Mouse (Mus musculus): ENCODE measurements around the gene Gm20716.

Gm20716 gene

DNA sequence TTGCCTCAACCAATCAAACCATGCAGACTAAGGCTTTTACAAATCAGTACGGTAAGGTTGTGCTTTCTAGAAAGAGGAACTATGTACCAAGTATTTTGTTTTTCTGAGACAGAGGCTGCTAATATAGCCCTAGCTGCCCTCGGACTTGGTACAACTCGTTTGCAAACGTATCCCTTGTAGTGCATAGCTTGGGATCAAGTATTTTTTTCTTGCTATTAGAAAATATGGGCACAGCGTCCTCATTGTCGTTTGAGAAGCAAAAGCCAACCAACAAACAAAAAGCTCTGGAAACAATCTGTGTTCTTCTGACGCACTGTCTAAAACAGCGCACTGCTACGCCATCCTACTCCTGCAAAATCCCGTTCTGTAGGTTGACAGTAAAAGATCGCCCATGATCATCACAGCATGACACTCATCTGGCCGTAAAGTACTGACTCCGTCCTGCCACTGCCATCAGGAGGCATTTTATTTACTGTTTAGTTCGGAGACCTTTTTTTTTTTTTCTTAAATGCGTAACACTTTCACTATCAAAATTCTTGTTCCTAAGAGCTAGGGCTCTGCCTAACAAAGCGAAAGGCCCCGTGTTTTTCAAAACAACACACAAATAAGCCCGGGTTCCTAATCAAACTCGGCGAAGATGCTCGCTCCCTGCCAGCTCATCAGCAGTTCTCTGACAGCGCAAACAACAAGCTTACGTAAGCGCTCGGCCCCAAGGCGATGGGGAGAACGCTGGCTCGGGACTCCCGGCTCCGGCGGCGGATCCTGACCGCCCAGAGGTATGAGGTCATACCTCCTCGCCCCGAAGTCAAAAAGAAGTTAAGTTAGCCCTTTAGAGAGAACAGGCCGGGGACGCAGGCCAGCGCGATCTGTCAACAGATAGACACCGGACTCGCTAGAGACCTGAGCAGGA lies 793 bp downstream of the Gm20716 start:
- DNase-seq (ENCODE audit: extremely low spot score, low spot score): no peak

DNA sequence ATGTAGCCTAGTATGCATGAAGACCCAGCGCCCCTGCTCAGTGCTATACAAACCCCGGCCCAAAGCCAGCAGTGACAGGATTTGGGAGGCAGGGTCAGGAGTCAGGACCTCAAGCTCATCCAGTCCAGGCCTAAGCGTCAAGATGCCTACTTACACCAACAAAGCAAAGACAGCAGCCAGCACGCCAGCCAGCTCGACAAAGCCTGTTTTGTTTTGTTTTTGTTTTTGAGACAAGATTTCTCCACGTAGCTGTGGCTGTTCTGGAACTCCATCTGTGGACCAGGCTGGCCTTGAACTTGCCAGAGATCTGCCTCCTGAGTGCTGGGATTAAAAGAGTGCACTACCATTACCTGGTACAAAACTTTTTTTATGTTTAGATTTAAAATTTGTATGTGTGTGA lies 6.8 kb downstream of the Gm20716 start:
- DNase-seq (ENCODE audit: extremely low spot score, low spot score): no peak

DNA sequence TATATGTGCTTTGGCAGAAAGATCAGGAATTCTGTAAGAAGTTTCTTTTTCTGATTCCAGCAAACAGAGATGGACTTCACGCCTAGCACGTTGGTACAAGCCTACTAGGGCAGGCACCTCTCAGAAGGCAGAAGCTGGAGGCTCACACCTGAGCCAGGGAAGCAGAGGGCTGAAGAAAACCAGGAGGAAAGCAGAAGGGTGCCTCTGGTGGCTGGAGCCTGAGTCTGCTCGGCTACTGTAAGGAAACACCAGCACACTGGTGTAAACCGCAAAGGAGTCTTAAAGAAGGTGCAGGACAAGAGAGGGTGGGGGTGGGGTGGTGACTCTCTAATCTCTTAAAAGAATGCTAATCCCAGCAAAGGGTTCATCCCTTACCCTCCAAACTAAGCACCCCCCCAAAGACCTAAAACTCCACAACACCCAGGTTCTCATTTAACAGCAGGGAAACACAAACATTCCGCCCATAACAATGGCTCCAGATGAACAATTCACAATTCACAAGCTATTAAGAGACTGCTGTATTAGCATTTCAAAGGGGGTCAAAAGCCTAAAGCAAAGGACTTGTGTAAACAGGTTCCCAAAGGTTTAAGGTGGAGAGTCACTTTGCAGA lies 16.3 kb downstream of the Gm20716 start:
- DNase-seq (ENCODE audit: extremely low spot score, low spot score): no peak

DNA sequence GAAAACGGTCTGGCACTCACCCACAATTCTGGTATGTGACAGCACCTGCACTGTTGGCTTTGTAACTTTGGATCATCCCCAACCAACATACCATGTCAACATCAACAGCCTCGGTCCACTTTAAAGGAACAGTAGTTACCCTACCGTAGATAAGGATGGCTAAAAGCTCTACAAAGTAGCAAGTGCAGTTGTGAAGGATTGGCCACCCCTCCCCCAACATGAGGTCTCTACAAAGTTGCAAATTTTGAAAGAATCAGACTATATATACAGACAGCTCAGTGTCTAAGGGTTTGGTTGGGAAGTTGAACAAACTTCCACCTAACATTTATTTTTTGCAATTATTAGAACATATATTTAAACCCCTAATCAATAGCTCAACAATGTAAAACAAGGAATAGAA lies 22.3 kb downstream of the Gm20716 start:
- no peak for DNase-seq (ENCODE audit: extremely low spot score, low spot score)

DNA sequence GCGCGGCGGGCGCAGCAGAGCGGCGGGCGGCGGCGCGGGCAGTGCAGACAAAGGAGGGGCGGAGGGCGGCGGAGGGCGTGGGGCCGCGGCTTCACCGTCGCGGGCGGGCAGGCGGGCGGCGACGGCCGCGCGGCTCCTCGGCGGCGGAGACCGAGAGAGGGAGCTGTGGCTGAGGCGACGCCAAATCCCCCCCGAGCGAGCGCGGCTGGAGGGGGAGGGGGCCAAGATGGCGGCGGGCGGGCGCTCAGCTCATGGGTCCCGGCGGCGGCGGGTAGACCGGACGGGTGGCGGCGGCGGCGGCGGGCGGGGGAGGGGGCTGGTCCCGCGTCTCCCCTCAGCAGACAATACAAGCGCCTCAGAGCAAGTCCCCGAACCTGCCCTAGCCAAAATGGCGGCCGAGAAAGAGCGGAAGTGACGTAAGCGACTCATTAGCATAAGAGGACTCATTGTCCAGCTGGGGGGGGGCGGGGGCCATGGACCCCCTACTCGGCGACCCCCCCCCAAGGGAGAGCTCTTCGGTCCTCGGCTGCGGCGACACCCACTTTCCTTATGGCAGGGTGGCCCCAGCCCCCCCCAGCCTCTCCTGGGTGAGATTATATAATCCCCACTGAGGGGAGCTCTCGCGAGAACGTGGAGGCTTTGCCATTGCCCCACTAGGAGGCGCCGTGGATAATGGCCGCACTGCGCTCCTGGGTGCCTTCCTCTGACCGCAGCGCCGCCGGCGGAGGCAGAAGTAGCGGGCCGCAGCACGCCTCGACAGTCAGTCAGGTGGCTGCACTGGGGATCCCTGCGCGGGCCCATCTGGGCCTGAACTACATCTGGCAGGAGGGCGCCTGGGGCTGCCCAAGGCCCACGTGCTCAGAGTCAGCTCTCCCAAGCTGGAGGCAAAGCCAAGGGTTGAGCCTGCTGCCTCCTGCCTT lies 23.2 kb downstream of the Gm20716 start, which contains the start of gene Adnp:
Gene Adnp (minus strand): TSS at position 388 of the 920 bp plus-strand sequence.
- DNase-seq (ENCODE audit: extremely low spot score, low spot score): peak; percentile 98

DNA sequence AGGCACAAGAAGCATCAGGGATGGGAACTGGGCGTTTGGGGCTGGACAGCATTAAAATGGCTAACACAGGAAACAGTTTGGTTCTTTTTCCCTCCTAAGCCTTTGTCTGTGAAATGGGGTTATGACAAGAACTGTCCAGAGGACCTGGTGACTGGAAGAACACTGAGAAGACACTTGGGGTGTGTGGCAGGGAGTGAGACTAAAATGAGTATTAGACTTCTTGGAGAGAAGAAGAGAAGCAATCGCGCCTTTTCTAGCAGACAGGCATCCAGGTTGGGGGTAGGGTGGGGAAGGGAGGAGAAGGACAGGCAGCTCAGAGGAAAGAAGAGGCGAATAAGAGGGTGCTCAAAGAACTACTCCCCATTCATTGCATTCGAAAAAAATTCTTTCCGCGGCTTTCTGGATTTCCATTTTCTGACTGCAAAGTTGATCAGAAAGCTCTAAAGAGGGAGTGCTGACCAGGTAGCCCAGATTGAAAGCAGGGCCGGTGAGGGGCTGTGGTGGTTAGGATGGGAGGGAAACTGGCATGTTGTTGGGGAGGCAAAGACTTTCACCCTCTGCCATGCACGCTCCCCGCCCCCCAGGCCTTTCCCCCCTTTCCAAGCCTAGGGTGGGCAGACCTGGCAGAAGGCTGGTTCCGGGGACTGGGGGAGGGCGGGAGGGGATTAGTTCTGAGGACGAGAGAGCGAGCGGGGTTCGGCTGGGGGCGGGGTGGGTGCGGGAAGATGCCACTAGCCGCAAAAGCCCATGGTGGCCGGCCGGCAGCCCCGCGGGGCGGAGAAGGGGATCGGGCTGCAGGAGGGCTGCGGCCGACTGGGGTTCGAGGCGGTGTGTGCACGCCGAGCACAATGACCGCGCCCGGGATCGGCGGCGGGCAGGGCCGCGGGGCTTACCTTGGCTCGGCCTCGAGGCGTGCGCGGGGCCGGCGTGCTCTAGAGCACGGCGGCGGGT lies 24.2 kb downstream of the Gm20716 start:
- DNase-seq (ENCODE audit: extremely low spot score, low spot score): peak; percentile 54

DNA sequence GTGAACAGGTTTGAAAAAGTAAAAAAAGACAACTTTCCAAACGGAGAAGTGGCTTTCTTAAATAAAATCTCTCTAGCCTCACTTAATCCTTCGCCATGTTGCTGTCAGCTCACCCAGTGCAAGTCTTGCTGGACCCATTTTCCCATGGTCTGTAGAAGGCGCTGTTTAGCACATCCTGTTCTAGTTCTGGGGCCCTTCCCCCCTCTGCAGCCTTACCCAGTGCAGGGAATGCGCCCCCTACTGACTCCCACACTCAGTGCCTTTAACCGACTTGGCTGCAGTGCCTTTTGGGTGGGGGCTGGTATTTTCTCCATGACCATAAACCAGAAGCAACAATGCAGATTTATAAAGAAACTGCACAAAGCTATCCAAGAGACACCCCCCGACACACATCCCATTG lies 24.9 kb downstream of the Gm20716 start:
- peak; percentile 83 for DNase-seq (ENCODE audit: extremely low spot score, low spot score)

DNA sequence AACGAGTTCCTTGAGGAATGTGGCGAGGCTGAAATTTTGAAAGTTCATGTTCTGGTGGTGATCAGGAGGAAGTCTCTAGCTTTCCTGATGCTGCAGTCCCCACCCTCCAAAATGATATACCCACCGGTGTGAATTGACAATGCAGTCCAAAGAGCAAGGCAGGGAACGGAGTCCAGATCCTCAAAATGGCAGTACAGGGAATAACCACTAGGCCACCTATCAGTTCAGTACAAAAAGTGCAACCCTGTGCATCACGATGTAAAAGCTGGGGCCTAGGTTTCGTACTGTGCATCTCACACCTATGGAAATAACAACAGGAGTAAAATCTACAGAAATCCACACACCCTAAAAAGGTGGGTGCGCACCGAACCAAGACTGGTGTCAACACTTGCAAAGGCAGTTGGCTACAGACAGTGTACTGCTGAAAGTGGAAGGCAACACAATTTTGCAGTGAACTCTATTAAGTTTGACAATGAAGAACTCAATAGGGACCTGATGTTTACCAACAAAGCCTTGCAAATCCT lies 25.6 kb downstream of the Gm20716 start:
- DNase-seq (ENCODE audit: extremely low spot score, low spot score): no peak

DNA sequence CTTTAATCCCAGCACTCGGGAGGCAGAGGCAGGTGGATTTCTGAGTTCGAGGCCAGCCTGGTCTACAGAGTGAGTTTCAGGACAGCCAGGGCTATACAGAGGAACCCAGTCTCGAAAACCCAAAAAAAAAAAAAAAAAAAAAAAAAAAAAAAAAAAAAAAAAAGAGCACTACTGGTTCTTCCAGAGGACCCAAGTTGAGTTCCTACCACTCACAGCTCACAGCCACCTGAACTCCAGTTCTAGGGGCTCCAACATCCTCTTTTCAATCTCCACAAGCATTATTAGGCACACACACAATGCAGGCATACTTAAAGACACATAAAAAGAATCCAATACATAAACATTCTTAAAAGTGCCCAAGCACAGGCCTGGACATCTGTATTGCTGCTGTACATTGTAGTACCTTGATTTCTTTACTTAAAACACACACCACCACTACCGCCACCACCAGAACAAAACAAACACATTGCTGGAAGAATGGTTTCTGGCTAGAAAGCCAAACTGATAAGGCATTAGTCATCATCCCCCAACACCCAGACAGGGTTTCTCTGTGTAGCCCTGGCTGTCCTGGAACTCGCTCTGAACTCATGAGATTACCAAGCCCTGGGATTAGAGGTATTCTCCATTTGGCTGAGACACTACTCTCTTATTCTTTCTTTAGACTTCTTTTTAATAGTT lies 30.0 kb downstream of the Gm20716 start:
- DNase-seq (ENCODE audit: extremely low spot score, low spot score): no peak

DNA sequence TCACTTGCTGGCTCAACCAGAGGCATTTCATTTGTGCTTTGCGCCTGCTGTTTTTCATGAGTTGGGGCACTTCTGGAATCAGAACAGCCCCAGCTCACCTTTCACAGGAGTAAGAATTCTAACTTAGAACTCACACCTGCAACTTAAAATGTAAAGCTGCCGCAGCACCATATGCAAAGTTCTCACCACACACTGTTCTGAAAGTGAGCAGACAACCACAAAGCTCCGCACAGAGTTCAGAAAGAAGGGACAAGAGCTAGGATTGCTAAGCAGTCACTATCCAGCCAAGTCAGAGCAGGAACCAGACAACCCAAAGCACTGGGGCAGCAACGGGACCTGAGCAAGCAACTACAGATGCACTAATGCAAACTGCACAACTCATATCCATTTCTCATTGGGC lies 30.7 kb downstream of the Gm20716 start:
- no peak for DNase-seq (ENCODE audit: extremely low spot score, low spot score)

DNA sequence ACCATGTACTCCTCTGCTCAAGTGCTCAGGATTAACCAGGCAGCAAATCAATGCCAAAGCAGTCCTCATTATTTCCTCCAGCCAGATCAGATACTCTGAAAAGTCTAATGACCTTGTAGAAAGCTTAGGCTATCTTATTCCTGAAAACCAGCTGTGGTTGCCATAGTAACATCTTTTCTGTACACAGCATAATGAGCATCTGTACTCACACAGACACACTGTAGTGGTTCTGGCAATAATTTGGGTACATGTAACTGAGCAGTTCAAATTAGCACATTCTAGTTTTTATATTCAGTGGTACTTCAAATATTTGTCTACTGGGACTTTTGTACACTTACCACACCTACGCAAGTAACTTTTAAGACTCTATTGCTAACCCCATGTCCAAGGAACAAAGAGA lies 31.7 kb downstream of the Gm20716 start:
- DNase-seq (ENCODE audit: extremely low spot score, low spot score): no peak

DNA sequence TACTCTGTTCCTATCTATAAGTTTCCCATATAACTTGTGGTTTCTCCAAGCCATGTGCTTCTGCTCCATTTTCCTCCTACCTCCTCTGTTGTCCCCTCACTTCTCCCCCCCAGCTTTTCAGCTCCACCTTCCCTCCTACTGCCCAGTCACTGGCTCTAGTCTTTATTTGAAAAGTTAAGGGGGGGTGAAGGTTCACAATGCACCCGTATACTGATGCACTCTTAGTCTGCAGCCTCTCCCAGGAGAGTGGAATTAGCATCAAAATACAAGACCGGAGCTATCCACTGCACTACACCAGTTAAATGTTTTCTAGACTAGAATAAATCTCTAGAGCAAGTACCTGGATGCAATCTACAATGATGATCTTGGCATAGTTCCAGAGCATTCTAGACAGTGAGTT lies 34.4 kb downstream of the Gm20716 start:
- DNase-seq (ENCODE audit: extremely low spot score, low spot score): no peak

DNA sequence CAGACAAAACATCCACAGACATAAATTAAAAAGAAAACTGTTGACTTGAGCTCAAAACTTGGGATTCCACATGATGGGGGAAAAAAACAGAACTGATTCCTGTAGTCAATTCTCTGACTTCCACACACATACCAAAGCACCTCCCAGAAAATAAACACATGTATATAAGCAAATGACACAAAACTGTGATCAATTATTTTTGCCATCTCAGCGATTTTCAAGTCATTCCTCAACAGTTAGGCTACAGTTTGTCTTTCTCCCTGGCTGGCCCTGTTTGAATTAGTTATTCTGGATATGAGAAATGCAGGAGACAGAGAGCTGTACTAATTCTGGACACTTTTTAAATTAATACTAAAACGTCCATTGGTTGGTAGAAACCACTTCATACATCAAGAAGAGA lies 36.5 kb downstream of the Gm20716 start:
- no peak for DNase-seq (ENCODE audit: extremely low spot score, low spot score)

DNA sequence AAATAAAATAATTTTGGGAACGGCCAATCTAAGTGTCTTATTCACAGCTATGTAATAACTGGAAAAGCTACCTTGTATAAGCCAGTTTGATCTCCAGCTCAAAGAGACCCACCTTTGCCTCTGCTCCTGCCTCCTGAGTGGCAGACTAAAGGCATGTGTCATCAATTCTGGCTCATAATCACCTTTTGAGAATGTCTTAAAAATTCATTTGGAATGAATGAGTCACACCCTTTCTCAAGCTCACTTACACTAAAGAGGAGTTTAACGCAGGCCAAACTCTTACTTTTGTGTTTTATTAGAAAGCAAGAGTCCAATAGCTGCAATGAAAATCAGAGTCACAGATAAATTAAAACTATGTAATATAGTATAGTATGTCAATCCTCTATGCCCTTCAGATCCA lies 38.3 kb downstream of the Gm20716 start:
- no peak for DNase-seq (ENCODE audit: extremely low spot score, low spot score)

DNA sequence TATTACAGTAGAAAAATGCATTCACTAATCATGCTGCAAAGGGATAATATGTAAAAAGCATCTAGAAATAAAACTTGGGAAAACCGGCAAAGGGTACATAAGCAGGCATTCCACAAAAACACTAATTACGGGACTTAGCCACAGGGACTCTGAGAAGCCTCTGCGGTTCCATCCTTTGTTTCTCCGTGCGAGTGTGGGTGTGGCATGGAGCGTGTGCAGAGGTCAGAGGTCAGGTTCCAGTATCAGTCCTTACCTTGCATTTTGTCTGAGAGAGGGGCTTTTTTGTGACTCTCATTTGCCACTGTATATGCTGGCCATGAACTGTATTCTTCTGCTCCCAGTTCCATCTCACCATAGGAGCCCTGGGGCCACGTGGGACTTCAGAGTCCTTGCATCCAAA lies 54.2 kb downstream of the Gm20716 start:
- no peak for DNase-seq (ENCODE audit: extremely low spot score, low spot score)

DNA sequence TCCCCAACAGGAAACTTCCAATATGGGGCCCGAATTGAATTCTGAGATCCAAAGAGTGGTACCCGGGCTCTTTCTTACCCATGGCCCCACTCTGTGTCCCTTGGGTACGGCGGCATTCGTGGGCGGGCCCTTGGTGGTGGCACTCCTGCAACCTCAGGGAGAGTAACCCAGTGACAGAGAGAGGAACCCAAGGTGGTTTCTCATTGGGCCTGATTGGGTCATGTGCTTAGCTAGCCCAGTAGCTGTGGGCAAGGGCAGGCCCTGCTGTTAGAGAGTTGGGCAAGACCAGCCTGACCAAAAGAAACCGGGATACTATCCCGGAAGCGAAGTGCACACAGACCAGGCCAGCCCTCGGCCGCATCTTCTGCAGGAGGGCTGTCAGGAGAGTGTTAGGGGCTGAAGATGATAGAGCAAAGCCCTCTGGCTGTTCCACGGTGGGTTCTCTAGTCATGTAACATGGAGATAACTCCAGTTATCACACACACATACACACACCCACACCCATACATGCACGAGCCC lies 59.9 kb downstream of the Gm20716 start:
- DNase-seq (ENCODE audit: extremely low spot score, low spot score): no peak

DNA sequence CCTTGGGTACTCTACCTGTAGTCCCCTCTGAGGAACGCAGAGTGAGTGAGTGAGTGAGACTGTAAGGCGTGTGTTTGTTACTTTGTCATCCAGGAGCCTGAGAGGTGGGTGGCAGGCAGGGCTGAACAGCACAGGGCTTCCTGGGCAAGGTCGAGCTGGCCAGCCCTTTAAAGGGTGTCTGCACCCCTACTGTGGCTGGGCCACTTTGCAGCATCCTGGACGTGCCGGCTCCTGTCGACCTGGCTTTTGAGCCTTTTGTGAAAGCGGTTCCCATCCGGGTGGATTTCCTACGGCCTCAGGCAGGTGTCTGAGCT lies 60.4 kb downstream of the Gm20716 start:
- no peak for DNase-seq (ENCODE audit: extremely low spot score, low spot score)

DNA sequence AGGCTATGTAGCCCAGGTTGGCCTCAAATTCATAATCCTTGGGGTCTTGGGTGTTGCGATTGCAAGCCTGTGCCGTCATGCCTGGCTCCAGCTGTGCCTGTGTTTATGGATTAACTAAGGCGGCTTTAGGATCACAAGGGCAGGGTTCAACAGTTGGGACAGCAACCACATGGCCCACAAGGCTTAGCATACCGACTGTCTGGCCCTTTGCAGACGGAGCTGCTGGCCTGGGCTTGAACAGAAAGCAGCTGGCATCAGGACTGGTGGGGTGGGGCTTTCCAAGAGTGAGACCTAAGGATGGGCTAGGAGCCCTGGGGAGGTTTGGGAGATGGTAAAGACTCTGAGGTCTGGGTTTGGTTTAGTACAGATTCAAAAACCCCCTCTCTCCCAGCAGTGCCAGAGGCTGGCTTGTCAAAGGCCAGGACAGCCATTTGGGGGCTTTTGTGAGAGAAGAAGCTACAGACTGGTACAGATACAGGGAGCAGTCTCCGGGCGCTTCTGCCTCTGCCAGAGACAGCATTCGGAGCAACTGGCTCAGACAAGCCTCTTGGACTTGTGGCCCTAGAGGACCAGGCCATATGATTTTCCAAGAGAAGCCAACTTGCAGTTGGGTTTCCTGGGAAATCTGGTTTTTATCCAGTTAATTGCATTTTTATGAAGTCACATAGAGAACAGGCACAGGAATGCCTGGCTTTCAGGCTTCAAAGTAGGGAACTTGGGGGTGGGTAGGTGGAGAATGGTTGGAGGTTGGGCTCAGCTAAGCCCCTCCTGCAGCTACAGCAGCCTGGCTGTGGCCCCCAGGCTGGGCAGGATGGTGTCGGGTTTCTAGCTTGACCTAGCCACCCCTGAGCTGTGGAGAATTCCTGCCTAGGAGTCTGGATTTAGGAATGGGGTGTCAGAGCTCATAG lies 61.0 kb downstream of the Gm20716 start:
- peak; percentile 72 for DNase-seq (ENCODE audit: extremely low spot score, low spot score)

DNA sequence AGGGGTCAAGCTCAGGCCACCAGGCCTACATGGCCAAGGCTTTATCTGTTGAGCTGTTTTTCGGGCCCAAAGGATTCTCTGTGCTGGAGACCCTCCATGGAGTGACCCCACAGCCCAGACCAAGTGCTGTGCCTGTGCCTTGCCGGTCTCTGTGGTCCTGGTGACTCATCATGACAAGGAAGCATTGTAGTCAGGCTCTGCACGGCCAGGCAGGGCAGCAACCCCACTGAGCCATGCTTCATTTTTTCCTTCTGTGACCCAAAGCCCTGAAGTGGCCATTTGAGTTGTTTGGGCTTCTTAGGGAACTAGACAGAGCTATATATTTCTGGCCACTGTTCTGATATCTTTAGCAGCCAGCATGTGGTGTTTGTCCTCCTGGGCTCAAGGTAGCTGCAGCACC lies 62.4 kb downstream of the Gm20716 start:
- no peak for DNase-seq (ENCODE audit: extremely low spot score, low spot score)

All from neural tube, embryonic 10.5 days (tissue).